Mouse (Mus musculus): Measurements from ENCODE around the gene Adsl. TPM values are rescaled to one million over a fixed set of nuclear protein-coding genes. Genes with fewer than 3 reads are reported as not detected.
A peak's percentile ranks its signal among the peaks of the same experiment; 100 is the strongest.

Adsl gene
- polyA plus RNA-seq, 1 experiment from 2014 or later = 184 TPM

- DNase-seq (ENCODE audit: low spot score) = no peak
- no peak for ATAC-seq (replicated peaks; ENCODE audit: low FRiP score)
- Histone ChIP-seq H3K9ac (ENCODE audit: low read length) (no peak overlapping the region), H3K27me3 (ENCODE audit: control insufficient read depth, insufficient read depth, low read length) (no peaks in the 10 kb centered on the region), H3K36me3 (ENCODE audit: control insufficient read depth, insufficient read depth, low read length) (peaks cover 14% of the 10 kb centered on the region), H3K4me1 (replicated peaks; ENCODE audit: control insufficient read depth, insufficient read depth, low read length) (peaks cover 6% of the 10 kb centered on the region; the same call in 1 of the 2 replicates), H3K4me2 (ENCODE audit: low read depth, low read length, severe bottlenecking) (no peak overlapping the region), H3K4me3 (ENCODE audit: low read depth, low read length) (no peak overlapping the region), H3K27ac (ENCODE audit: low read depth, low read length) (no peak overlapping the region), H3K9me3 (ENCODE audit: control insufficient read depth, low read length) (no peaks in the 10 kb centered on the region)
- WGBS = 94% methylated on average over 9 of the region's 9 CpGs
Observed at GRCm38 (mm10) chr15:80953971-80954370, 5.7 kb downstream of the Adsl start.

GRCm38 (mm10) chr15:80954861-80955260 lies 6.6 kb downstream of the Adsl start:
- no peak overlapping the region for H3K9ac ChIP-seq (ENCODE audit: low read length)
- ATAC-seq (replicated peaks; ENCODE audit: low FRiP score) (no peak), DNase-seq (ENCODE audit: low spot score) (no peak)
- 0 out of 2 replicates have a peak, but pooled peaks cover 2% of the 10 kb centered on the region for H3K4me1 ChIP-seq (replicated peaks; ENCODE audit: control insufficient read depth, insufficient read depth, low read length)
- H3K36me3 ChIP-seq (ENCODE audit: control insufficient read depth, insufficient read depth, low read length) = peaks cover 14% of the 10 kb centered on the region
- H3K4me2 ChIP-seq (ENCODE audit: low read depth, low read length, severe bottlenecking) = no peak overlapping the region
- 64% methylated on average over 3 of the region's 3 CpGs for WGBS
- no peak overlapping the region for H3K4me3 ChIP-seq (ENCODE audit: low read depth, low read length)
- H3K9me3 ChIP-seq (ENCODE audit: control insufficient read depth, low read length) = no peaks in the 10 kb centered on the region
- no peak overlapping the region for H3K27ac ChIP-seq (ENCODE audit: low read depth, low read length)
- no peaks in the 10 kb centered on the region for H3K27me3 ChIP-seq (ENCODE audit: control insufficient read depth, insufficient read depth, low read length)

GRCm38 (mm10) chr15:80955836-80956438 lies 7.6 kb downstream of the Adsl start:
- Histone ChIP-seq H3K9ac (ENCODE audit: low read length) (no peak overlapping the region), H3K4me3 (ENCODE audit: low read depth, low read length) (no peak overlapping the region), H3K27ac (ENCODE audit: low read depth, low read length) (no peak overlapping the region), H3K27me3 (ENCODE audit: control insufficient read depth, insufficient read depth, low read length) (no peaks in the 10 kb centered on the region), H3K9me3 (ENCODE audit: control insufficient read depth, low read length) (no peaks in the 10 kb centered on the region), H3K36me3 (ENCODE audit: control insufficient read depth, insufficient read depth, low read length) (peaks cover 18% of the 10 kb centered on the region), H3K4me1 (replicated peaks; ENCODE audit: control insufficient read depth, insufficient read depth, low read length) (no peaks in the 10 kb centered on the region), H3K4me2 (ENCODE audit: low read depth, low read length, severe bottlenecking) (no peak overlapping the region)
- DNase-seq (ENCODE audit: low spot score) (no peak), ATAC-seq (replicated peaks; ENCODE audit: low FRiP score) (no peak)
- 96% methylated on average over 12 of the region's 12 CpGs for WGBS

DNA sequence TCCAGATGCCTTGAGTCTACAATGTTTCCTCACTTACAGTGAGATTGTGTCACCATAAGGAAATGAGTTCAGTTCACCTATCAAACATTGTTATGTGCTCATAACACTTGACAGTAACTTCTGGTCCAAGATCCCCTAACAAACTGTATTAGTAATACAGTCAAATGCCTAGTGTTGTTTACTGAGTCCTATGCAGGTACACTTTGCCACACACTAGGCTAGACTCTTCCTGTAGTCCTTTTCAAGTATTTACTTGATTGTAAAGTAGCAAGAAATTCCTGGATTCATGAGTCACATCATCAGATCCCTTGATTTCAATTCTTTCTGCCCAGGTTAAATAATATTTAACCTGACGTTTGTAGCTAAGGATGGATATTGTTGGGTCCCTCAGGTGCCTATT lies 21.1 kb downstream of the Adsl start:
- H3K4me2 ChIP-seq (ENCODE audit: low read depth, low read length, severe bottlenecking) = no peak overlapping the region
- no peak overlapping the region for H3K9ac ChIP-seq (ENCODE audit: low read length)
- no peak for ATAC-seq (replicated peaks; ENCODE audit: low FRiP score)
- no peaks in the 10 kb centered on the region for H3K4me1 ChIP-seq (replicated peaks; ENCODE audit: control insufficient read depth, insufficient read depth, low read length)
- H3K9me3 ChIP-seq (ENCODE audit: control insufficient read depth, low read length) = no peaks in the 10 kb centered on the region
- WGBS = 87% methylated on average over 1 of the region's 1 CpGs
- peaks cover 30% of the 10 kb centered on the region for H3K36me3 ChIP-seq (ENCODE audit: control insufficient read depth, insufficient read depth, low read length)
- no peaks in the 10 kb centered on the region for H3K27me3 ChIP-seq (ENCODE audit: control insufficient read depth, insufficient read depth, low read length)
- no peak overlapping the region for H3K4me3 ChIP-seq (ENCODE audit: low read depth, low read length)
- H3K27ac ChIP-seq (ENCODE audit: low read depth, low read length) = no peak overlapping the region
- DNase-seq (ENCODE audit: low spot score) = no peak

- WGBS = 63% methylated on average over 5 of the region's 5 CpGs
- no peak overlapping the region for H3K9ac ChIP-seq (ENCODE audit: low read length)
Observed at GRCm38 (mm10) chr15:80974311-80974710, 26.0 kb downstream of the Adsl start.

DNA sequence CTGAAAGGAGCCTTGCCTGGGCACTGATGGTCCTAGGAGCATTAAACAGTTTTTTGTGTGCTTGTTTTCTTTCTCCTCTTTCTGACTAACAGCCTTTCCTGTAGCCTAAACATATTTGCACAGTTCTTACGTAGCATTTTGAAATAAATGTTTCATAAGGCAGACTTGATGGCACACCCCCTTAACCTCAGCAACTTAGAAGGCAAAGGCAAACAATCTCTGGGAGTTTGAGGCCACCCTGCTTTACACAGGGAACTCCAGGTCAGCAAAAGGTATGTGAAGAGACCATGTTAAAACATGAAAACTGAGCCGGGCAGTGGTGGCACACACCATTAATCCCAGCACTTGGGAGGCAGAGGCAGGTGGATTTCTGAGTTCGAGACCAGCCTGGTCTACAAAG lies 27.4 kb downstream of the Adsl start:
- DNase-seq (ENCODE audit: low spot score) (no peak), ATAC-seq (replicated peaks; ENCODE audit: low FRiP score) (no peak)
- Histone ChIP-seq H3K9ac (ENCODE audit: low read length) (no peak overlapping the region), H3K9me3 (ENCODE audit: control insufficient read depth, low read length) (no peaks in the 10 kb centered on the region), H3K27me3 (ENCODE audit: control insufficient read depth, insufficient read depth, low read length) (no peaks in the 10 kb centered on the region), H3K36me3 (ENCODE audit: control insufficient read depth, insufficient read depth, low read length) (no peaks in the 10 kb centered on the region), H3K27ac (ENCODE audit: low read depth, low read length) (no peak overlapping the region), H3K4me1 (replicated peaks; ENCODE audit: control insufficient read depth, insufficient read depth, low read length) (no peaks in the 10 kb centered on the region; the same call in 1 of the 2 replicates), H3K4me3 (ENCODE audit: low read depth, low read length) (no peak overlapping the region), H3K4me2 (ENCODE audit: low read depth, low read length, severe bottlenecking) (no peak overlapping the region)
- 90% methylated on average over 3 of the region's 3 CpGs for WGBS

More at GRCm38 (mm10) chr15:80974311-80974710, 26.0 kb downstream of the Adsl start:
- Histone ChIP-seq H3K36me3 (ENCODE audit: control insufficient read depth, insufficient read depth, low read length) (peaks cover 9% of the 10 kb centered on the region; the same call in 1 of the 2 replicates), H3K4me1 (replicated peaks; ENCODE audit: control insufficient read depth, insufficient read depth, low read length) (no peaks in the 10 kb centered on the region; the same call in 1 of the 2 replicates), H3K4me2 (ENCODE audit: low read depth, low read length, severe bottlenecking) (no peak overlapping the region), H3K27me3 (ENCODE audit: control insufficient read depth, insufficient read depth, low read length) (no peaks in the 10 kb centered on the region), H3K27ac (ENCODE audit: low read depth, low read length) (no peak overlapping the region), H3K9me3 (ENCODE audit: control insufficient read depth, low read length) (no peaks in the 10 kb centered on the region), H3K4me3 (ENCODE audit: low read depth, low read length) (no peak overlapping the region)
- ATAC-seq (replicated peaks; ENCODE audit: low FRiP score) (no peak), DNase-seq (ENCODE audit: low spot score) (no peak)

- no peaks in the 10 kb centered on the region; the same call in 1 of the 2 replicates for H3K4me1 ChIP-seq (replicated peaks; ENCODE audit: control insufficient read depth, insufficient read depth, low read length)
- ATAC-seq (replicated peaks; ENCODE audit: low FRiP score) (peak; percentile 87), DNase-seq (ENCODE audit: low spot score) (peak; percentile 93)
- H3K27me3 ChIP-seq (ENCODE audit: control insufficient read depth, insufficient read depth, low read length) = no peaks in the 10 kb centered on the region
- no peak within 1 kb of the TSS for H3K27ac ChIP-seq (ENCODE audit: low read depth, low read length)
- peak within 1 kb of the TSS; percentile 88 for H3K4me3 ChIP-seq (ENCODE audit: low read depth, low read length)
- peak within 1 kb of the TSS; percentile 83 for H3K4me2 ChIP-seq (ENCODE audit: low read depth, low read length, severe bottlenecking)
- 2% methylated on average over 54 of the region's 67 CpGs for WGBS
- H3K36me3 ChIP-seq (ENCODE audit: control insufficient read depth, insufficient read depth, low read length) = no peaks in the 10 kb centered on the region
- H3K9ac ChIP-seq (ENCODE audit: low read length) = peak within 1 kb of the TSS; percentile 79
- H3K9me3 ChIP-seq (ENCODE audit: control insufficient read depth, low read length) = no peaks in the 10 kb centered on the region
Observed at GRCm38 (mm10) chr15:80977620-80978334, 29.5 kb downstream of the Adsl start, which contains the start of gene Sgsm3. Sgsm3 (plus strand) TSS chr15:80977765.

GRCm38 (mm10) chr15:80979611-80980010 lies 31.3 kb downstream of the Adsl start:
- Histone ChIP-seq H3K9me3 (ENCODE audit: control insufficient read depth, low read length) (no peaks in the 10 kb centered on the region), H3K36me3 (ENCODE audit: control insufficient read depth, insufficient read depth, low read length) (no peaks in the 10 kb centered on the region), H3K4me1 (replicated peaks; ENCODE audit: control insufficient read depth, insufficient read depth, low read length) (no peaks in the 10 kb centered on the region; the same call in 1 of the 2 replicates), H3K9ac (ENCODE audit: low read length) (no peak overlapping the region), H3K4me2 (ENCODE audit: low read depth, low read length, severe bottlenecking) (no peak overlapping the region), H3K27me3 (ENCODE audit: control insufficient read depth, insufficient read depth, low read length) (no peaks in the 10 kb centered on the region), H3K4me3 (ENCODE audit: low read depth, low read length) (no peak overlapping the region), H3K27ac (ENCODE audit: low read depth, low read length) (no peak overlapping the region)
- ATAC-seq (replicated peaks; ENCODE audit: low FRiP score) = no peak
- 90% methylated on average over 4 of the region's 4 CpGs for WGBS
- no peak for DNase-seq (ENCODE audit: low spot score)

All from forebrain, embryonic 11.5 days (tissue).